In genomic region chr9:93991141-93991540, GRCm38 (mm10) we compare ENCODE assay signal across 16 mouse cellular contexts.
"Had no signal": no experiment of that assay in that cellular context is flagged by ENCODE, and none has a peak within 500 bp of the region (broad histone marks: within the 10 kb centered on the region; RNA-seq: fewer than 3 reads in every experiment).

No protein-coding gene starts in this region.

- H3K4me3 ChIP-seq: neural tube, embryonic 12.5 days; neural tube, embryonic 13.5 days; neural tube, embryonic 15.5 days; stomach, embryonic 15.5 days had no signal

- H3K27ac ChIP-seq: neural tube, embryonic 12.5 days; neural tube, embryonic 13.5 days; neural tube, embryonic 15.5 days; stomach, embryonic 15.5 days; stomach, postnatal 0 days had no signal

- DNase-seq: right cerebral cortex, adult 18-20 months; right cerebral cortex, postnatal 14 days; right cerebral cortex, postnatal 25 days; right cerebral cortex, postnatal 4 days; spleen, adult 18-20 months; thymus, adult 18-20 months; thymus, adult 2 months; thymus, postnatal 14 days; thymus, postnatal 25 days; thymus, postnatal 36 days; thymus, postnatal 4 days had no signal
